Mouse (Mus musculus) limb, embryonic 14.5 days (tissue): ENCODE measurements around the gene Gnat1. TPM values are rescaled to one million over a fixed set of nuclear protein-coding genes. Genes with fewer than 3 reads are reported as not detected.
A peak's percentile ranks its signal among the peaks of the same experiment; 100 is the strongest.

Source experiments
- ATAC-seq: fragments of 200-750 bp; cut with Nextera tagmentation; 2 replicates; pipeline ENCODE4 v1.8.0; 2017; ENCODE audit warnings: low read depth, moderate number of reproducible peaks, moderate TSS enrichment; ENCODE audit not compliant: low FRiP score
- DNase-seq: peaks from one replicate; pipeline ENCODE4 v3.0.0-alpha.2; 2015; ENCODE audit warnings: low spot score
- H3K27ac ChIP-seq: fragments of 300-500 bp; sonication (generic); replicated peaks from 2 replicates; pipeline ENCODE4 v1.5.1; 2014; ENCODE audit warnings: low read depth, mild to moderate bottlenecking, low read length, moderate library complexity, mixed read lengths
- H3K27me3 ChIP-seq: fragments of 300-500 bp; sonication (generic); 2 replicates; pipeline ENCODE4 v1.6.1; 2014; ENCODE audit warnings: low read length, mixed read lengths; ENCODE audit not compliant: control insufficient read depth, insufficient read depth
- H3K36me3 ChIP-seq: fragments of 300-500 bp; sonication (generic); 2 replicates; pipeline ENCODE4 v1.6.1; 2014; ENCODE audit warnings: mild to moderate bottlenecking, low read length, moderate library complexity, mixed read lengths; ENCODE audit not compliant: control insufficient read depth, insufficient read depth
- H3K4me1 ChIP-seq: fragments of 300-500 bp; sonication (generic); 2 replicates; pipeline ENCODE4 v1.6.1; 2014; ENCODE audit warnings: antibody characterized with exemption, low read length, mixed read lengths; ENCODE audit not compliant: control insufficient read depth, insufficient read depth
- H3K4me2 ChIP-seq: fragments of 300-500 bp; sonication (generic); replicated peaks from 2 replicates; pipeline ENCODE4 v1.6.1; 2014; ENCODE audit warnings: low read depth, mild to moderate bottlenecking, low read length, moderate library complexity; ENCODE audit not compliant: severe bottlenecking
- H3K4me3 ChIP-seq: fragments of 300-500 bp; sonication (generic); replicated peaks from 2 replicates; pipeline ENCODE4 v1.5.1; 2014; ENCODE audit warnings: low read length
- H3K9ac ChIP-seq: fragments of 300-500 bp; sonication (generic); 2 replicates; pipeline ENCODE4 v1.6.1; 2014; ENCODE audit warnings: mild to moderate bottlenecking, low read depth, low read length, moderate library complexity; ENCODE audit not compliant: severe bottlenecking
- H3K9me3 ChIP-seq: fragments of 300-500 bp; sonication (generic); 2 replicates; pipeline ENCODE4 v1.6.1; 2016; ENCODE audit warnings: low read length; ENCODE audit not compliant: control insufficient read depth
- POLR2A ChIP-seq: fragments of 200-500 bp; IDR thresholded peaks from 2 replicates; pipeline ENCODE4 v1.8.0; 2012; ENCODE audit warnings: inconsistent platforms, mild to moderate bottlenecking, moderate library complexity, borderline replicate concordance; ENCODE audit not compliant: insufficient read depth, insufficient read length; ENCODE audit errors: extremely low read depth
- WGBS: fragments of 180-500 bp; shearing (Covaris S2); extraction: QIAGEN DNeasy Blood & Tissue Kit; methylation state at CpG from one replicate; pipeline ENCODE4 v1.1.7; 2014; 5-methylcytosine and 5-hydroxymethylcytosine counted together
- polyA plus RNA-seq, 2 experiments: library from polyadenylated mRNA; depleted of rRNA in 1 of 2; stranded (reverse) in 1 of 2; unstranded in 1 of 2; fragments of >200 nt; fragmentation: Nextera tagmentation in 1 of 2; extraction: Ambion mirVana in 1 of 2; gene quantifications; 2 replicates each; pipeline versions ENCODE4 v1.2.1 to v1.2.3; 2012 to 2014

Gnat1 gene
- polyA plus RNA-seq, 2 experiments = 0.28 to 0.55 TPM

DNA sequence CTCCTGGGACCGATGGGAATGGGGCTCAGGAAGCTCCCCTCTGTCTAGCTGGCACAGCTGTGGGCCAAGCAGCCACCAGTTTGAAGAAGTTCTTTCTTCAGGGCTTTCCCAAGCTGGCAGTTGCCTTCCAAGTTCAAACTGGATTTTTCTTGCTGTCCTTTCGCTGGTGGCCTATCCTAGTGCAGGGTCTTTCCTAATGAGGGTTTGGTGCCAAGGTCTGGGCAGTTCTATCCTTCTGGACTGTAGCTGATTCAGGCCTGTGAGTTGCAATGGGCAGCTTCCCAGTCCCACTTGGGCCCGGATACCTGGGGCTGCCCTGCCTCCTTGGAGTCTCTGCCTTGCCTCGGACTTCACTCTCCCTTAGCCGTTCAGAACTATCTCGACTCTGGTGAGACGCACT, 29.3 kb downstream of the Gnat1 start:
- peak overlapping the region; percentile 21; the same call in 1 of the 2 replicates for H3K9ac ChIP-seq
- 54% methylated on average over 7 of the region's 7 CpGs for WGBS
- H3K4me2 ChIP-seq = no peak overlapping the region
- no peaks in the 10 kb centered on the region for H3K27me3 ChIP-seq
- TF ChIP-seq POLR2A = no peak
- H3K36me3 ChIP-seq = no peaks in the 10 kb centered on the region
- no peaks in the 10 kb centered on the region for H3K9me3 ChIP-seq
- H3K27ac ChIP-seq = peak overlapping the region; percentile 55; the same call in 1 of the 2 replicates
- peaks cover 26% of the 10 kb centered on the region for H3K4me1 ChIP-seq
- no peak overlapping the region for H3K4me3 ChIP-seq
- no peak for ATAC-seq
- DNase-seq = no peak

DNA sequence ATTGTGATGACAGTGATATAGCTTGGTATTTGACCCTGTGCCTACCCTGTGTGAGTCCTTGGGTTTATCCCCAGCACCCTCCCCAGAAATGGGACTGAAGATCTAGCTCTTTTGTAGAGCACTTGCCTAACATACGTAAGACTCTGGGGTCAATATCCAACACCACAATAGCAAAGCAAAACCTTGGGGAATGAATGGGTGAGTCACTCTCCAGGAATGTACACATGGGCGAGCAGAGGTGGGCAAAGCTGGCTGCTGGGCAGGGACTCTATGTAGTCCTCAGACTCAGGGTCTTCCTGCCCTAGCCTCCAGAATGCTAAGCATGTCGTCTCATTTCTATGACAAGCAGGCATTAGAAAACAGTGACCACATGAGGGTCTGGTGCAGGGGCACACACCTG, 30.7 kb downstream of the Gnat1 start:
- Histone ChIP-seq H3K9me3 (no peaks in the 10 kb centered on the region), H3K27me3 (no peaks in the 10 kb centered on the region), H3K4me3 (no peak overlapping the region), H3K36me3 (no peaks in the 10 kb centered on the region), H3K27ac (no peak overlapping the region), H3K9ac (no peak overlapping the region), H3K4me2 (no peak overlapping the region), H3K4me1 (peaks cover 35% of the 10 kb centered on the region)
- WGBS = 73% methylated on average over 3 of the region's 3 CpGs
- no peak for TF ChIP-seq POLR2A
- ATAC-seq (no peak), DNase-seq (no peak)

DNA sequence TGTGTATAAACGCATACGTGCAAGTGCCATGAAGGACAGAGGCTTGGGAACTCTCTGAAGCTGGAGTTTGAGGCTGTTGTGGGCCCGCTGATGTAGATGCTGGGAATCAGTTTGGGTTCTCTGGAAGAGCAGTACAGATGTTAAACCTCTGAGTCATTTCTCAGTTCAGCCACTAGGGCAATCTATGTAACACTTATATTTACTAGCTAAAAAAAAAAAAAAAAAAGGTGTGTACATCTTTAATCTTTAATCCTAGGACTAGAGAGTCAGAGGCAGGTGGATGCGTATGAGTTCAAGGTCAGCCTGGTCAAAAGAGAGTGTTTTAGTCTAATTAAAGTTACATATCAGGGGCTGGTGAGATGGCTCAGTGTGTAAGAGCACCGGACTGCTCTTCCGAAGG, 32.5 kb downstream of the Gnat1 start:
- no peak for TF ChIP-seq POLR2A
- ATAC-seq (no peak), DNase-seq (no peak)
- Histone ChIP-seq H3K4me1 (peaks cover 33% of the 10 kb centered on the region), H3K4me2 (no peak overlapping the region), H3K27me3 (no peaks in the 10 kb centered on the region), H3K9ac (no peak overlapping the region), H3K4me3 (no peak overlapping the region), H3K9me3 (no peaks in the 10 kb centered on the region), H3K27ac (no peak overlapping the region), H3K36me3 (no peaks in the 10 kb centered on the region)
- 82% methylated on average over 6 of the region's 6 CpGs for WGBS

DNA sequence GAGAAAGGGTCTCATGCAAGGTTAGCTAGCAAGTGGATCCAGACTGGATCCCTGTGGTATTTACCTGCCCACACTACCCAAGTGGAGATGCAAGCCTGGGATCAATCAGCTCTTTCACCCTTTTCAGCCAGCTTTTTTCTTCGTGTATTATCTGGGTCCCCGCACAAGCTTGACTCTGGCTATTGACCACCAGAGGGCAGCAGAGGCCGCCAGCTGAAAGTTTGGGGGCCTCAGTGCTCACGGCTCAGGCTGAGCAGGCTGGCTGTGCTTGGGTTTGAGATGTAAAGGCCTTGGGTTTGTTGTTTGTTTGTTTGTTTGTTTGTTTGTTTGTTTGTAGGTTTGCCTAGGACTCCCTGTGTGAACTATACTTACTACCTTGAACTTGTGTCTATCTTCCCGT, 33.9 kb downstream of the Gnat1 start:
- Histone ChIP-seq H3K27me3 (no peaks in the 10 kb centered on the region), H3K9me3 (no peaks in the 10 kb centered on the region), H3K4me1 (peaks cover 19% of the 10 kb centered on the region), H3K27ac (no peak overlapping the region), H3K4me2 (no peak overlapping the region; the same call in 1 of the 2 replicates), H3K9ac (no peak overlapping the region), H3K36me3 (no peaks in the 10 kb centered on the region), H3K4me3 (no peak overlapping the region)
- WGBS = 9% methylated on average over 5 of the region's 5 CpGs
- ATAC-seq (peak; percentile 75), DNase-seq (peak; percentile 81)
- TF ChIP-seq POLR2A = no peak

DNA sequence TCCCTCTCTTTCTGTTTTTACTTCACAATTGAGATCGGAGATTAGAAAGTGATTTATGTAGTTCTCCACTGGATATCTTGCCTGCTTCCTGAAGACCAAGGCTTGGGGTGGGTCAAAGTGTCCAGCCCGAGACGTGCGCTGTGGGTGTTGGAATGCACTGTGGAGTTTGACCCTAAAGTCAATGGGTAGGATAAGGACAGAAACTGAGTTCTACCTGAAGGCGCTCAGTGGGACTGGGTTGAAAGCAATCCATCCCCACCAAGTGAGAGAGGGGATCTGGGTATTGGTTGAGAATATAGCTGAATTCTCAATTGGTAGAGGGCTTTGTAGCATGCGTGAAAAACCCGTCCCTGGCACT, 34.4 kb downstream of the Gnat1 start:
- DNase-seq (no peak), ATAC-seq (no peak)
- TF ChIP-seq POLR2A = no peak
- Histone ChIP-seq H3K9me3 (no peaks in the 10 kb centered on the region), H3K4me3 (peak overlapping the region; percentile 45), H3K27ac (no peak overlapping the region), H3K36me3 (no peaks in the 10 kb centered on the region), H3K4me2 (peak overlapping the region; percentile 53), H3K27me3 (no peaks in the 10 kb centered on the region), H3K4me1 (peaks cover 15% of the 10 kb centered on the region), H3K9ac (peak overlapping the region; percentile 43; the same call in 1 of the 2 replicates)
- WGBS = 57% methylated on average over 7 of the region's 7 CpGs
